Mouse (Mus musculus): ENCODE results near the gene Dtd2. TPM values are rescaled to one million over a fixed set of nuclear protein-coding genes. Genes with fewer than 3 reads are reported as not detected.

Dtd2 gene
- 14.9 and 16.4 TPM in 2 replicates for polyA plus RNA-seq (2015; fragmentation: Nextera tagmentation; extraction: Ambion mirVana)

GRCm38 (mm10) chr12:52005877-52006632 is at the start of gene Dtd2:
Gene Dtd2 (minus strand): TSS chr12:52006501.
- peak; percentile 94 for ATAC-seq (replicated peaks)
- H3K4me3 ChIP-seq, result peak within 1 kb of the TSS; percentile 71
- no peaks in the 10 kb centered on the region for H3K27me3 ChIP-seq
- peak within 1 kb of the TSS; percentile 68 for H3K27ac ChIP-seq (replicated peaks)
- 2% methylated on average over 46 of the region's 46 CpGs for WGBS
- H3K4me1 ChIP-seq, result peaks cover 13% of the 10 kb centered on the region; the same call in 1 of the 2 replicates
- peak within 1 kb of the TSS; percentile 72 for H3K9ac ChIP-seq (replicated peaks)
- H3K36me3 ChIP-seq, result no peaks in the 10 kb centered on the region
- H3K4me2 ChIP-seq (replicated peaks), result peak within 1 kb of the TSS; percentile 65
- no peaks in the 10 kb centered on the region for H3K9me3 ChIP-seq

GRCm38 (mm10) chr12:52049324-52049723 is 43.0 kb upstream of the Dtd2 start:
- H3K9ac ChIP-seq (replicated peaks), result no peak overlapping the region
- 68% methylated on average over 2 of the region's 2 CpGs for WGBS
- no peaks in the 10 kb centered on the region for H3K4me1 ChIP-seq
- no peaks in the 10 kb centered on the region for H3K36me3 ChIP-seq
- no peak overlapping the region for H3K4me2 ChIP-seq (replicated peaks)
- ATAC-seq (replicated peaks), result no peak
- no peaks in the 10 kb centered on the region for H3K27me3 ChIP-seq
- H3K4me3 ChIP-seq, result no peak overlapping the region
- no peak overlapping the region for H3K27ac ChIP-seq (replicated peaks)
- no peaks in the 10 kb centered on the region for H3K9me3 ChIP-seq

GRCm38 (mm10) chr12:52046371-52046770 is 40.1 kb upstream of the Dtd2 start:
- WGBS, result 91% methylated on average over 4 of the region's 4 CpGs
- no peaks in the 10 kb centered on the region for H3K36me3 ChIP-seq
- no peak overlapping the region for H3K4me2 ChIP-seq (replicated peaks)
- no peak overlapping the region for H3K9ac ChIP-seq (replicated peaks)
- no peaks in the 10 kb centered on the region for H3K27me3 ChIP-seq
- H3K27ac ChIP-seq (replicated peaks), result no peak overlapping the region
- no peak overlapping the region for H3K4me3 ChIP-seq
- no peaks in the 10 kb centered on the region for H3K4me1 ChIP-seq
- ATAC-seq (replicated peaks), result no peak
- no peaks in the 10 kb centered on the region for H3K9me3 ChIP-seq

GRCm38 (mm10) chr12:52042818-52043336 is 36.6 kb upstream of the Dtd2 start:
- no peak overlapping the region for H3K4me3 ChIP-seq
- WGBS, result 60% methylated on average over 10 of the region's 10 CpGs
- H3K36me3 ChIP-seq, result no peaks in the 10 kb centered on the region
- H3K27ac ChIP-seq (replicated peaks), result no peak overlapping the region
- H3K4me2 ChIP-seq (replicated peaks), result no peak overlapping the region
- no peaks in the 10 kb centered on the region for H3K27me3 ChIP-seq
- H3K9ac ChIP-seq (replicated peaks), result no peak overlapping the region
- ATAC-seq (replicated peaks), result no peak
- H3K9me3 ChIP-seq, result no peaks in the 10 kb centered on the region
- no peaks in the 10 kb centered on the region for H3K4me1 ChIP-seq

- Histone ChIP-seq H3K27me3 (no peaks in the 10 kb centered on the region), H3K36me3 (no peaks in the 10 kb centered on the region), H3K4me2 (replicated peaks) (no peak overlapping the region), H3K27ac (replicated peaks) (no peak overlapping the region), H3K4me1 (no peaks in the 10 kb centered on the region), H3K9me3 (no peaks in the 10 kb centered on the region), H3K4me3 (no peak overlapping the region), H3K9ac (replicated peaks) (no peak overlapping the region)
- ATAC-seq (replicated peaks), result no peak; the same call in 1 of the 2 replicates
- WGBS, result 55% methylated on average over 3 of the region's 3 CpGs
Observed at GRCm38 (mm10) chr12:52038352-52038751, 32.1 kb upstream of the Dtd2 start.

GRCm38 (mm10) chr12:52034956-52035355 is 28.7 kb upstream of the Dtd2 start:
- no peaks in the 10 kb centered on the region for H3K9me3 ChIP-seq
- H3K27ac ChIP-seq (replicated peaks), result no peak overlapping the region
- no peaks in the 10 kb centered on the region for H3K4me1 ChIP-seq
- H3K27me3 ChIP-seq, result no peaks in the 10 kb centered on the region
- H3K9ac ChIP-seq (replicated peaks), result no peak overlapping the region
- ATAC-seq (replicated peaks), result no peak
- no peak overlapping the region for H3K4me2 ChIP-seq (replicated peaks)
- no peak overlapping the region for H3K4me3 ChIP-seq
- no peaks in the 10 kb centered on the region for H3K36me3 ChIP-seq
- 83% methylated on average over 3 of the region's 3 CpGs for WGBS

GRCm38 (mm10) chr12:52032276-52032675 is 26.0 kb upstream of the Dtd2 start:
- H3K9ac ChIP-seq (replicated peaks), result no peak overlapping the region
- no peak overlapping the region for H3K4me2 ChIP-seq (replicated peaks)
- WGBS, result 92% methylated on average over 6 of the region's 6 CpGs
- no peak overlapping the region for H3K4me3 ChIP-seq
- no peak for ATAC-seq (replicated peaks)
- H3K27me3 ChIP-seq, result no peaks in the 10 kb centered on the region
- no peaks in the 10 kb centered on the region for H3K36me3 ChIP-seq
- H3K4me1 ChIP-seq, result no peaks in the 10 kb centered on the region
- no peak overlapping the region for H3K27ac ChIP-seq (replicated peaks)
- no peaks in the 10 kb centered on the region for H3K9me3 ChIP-seq

- Histone ChIP-seq H3K4me2 (replicated peaks) (no peak within 1 kb of the TSS), H3K36me3 (no peaks in the 10 kb centered on the region), H3K9me3 (no peaks in the 10 kb centered on the region), H3K27ac (replicated peaks) (no peak within 1 kb of the TSS), H3K9ac (replicated peaks) (no peak within 1 kb of the TSS), H3K27me3 (no peaks in the 10 kb centered on the region), H3K4me3 (no peak within 1 kb of the TSS), H3K4me1 (no peaks in the 10 kb centered on the region)
- no peak for ATAC-seq (replicated peaks)
- 93% methylated on average over 3 of the region's 3 CpGs for WGBS
Observed at GRCm38 (mm10) chr12:52027963-52028362, 21.7 kb upstream of the Dtd2 start, which contains the start of gene Gpr33. Gene Gpr33 (minus strand): TSS chr12:52028063.

- 84% methylated on average over 7 of the region's 7 CpGs for WGBS
- Histone ChIP-seq H3K4me1 (peaks cover 8% of the 10 kb centered on the region; the same call in 1 of the 2 replicates), H3K36me3 (no peaks in the 10 kb centered on the region), H3K4me3 (no peak overlapping the region), H3K4me2 (replicated peaks) (no peak overlapping the region), H3K27ac (replicated peaks) (no peak overlapping the region), H3K27me3 (no peaks in the 10 kb centered on the region), H3K9ac (replicated peaks) (no peak overlapping the region), H3K9me3 (no peaks in the 10 kb centered on the region)
- ATAC-seq (replicated peaks), result no peak
Observed at GRCm38 (mm10) chr12:52014494-52015029, 8.3 kb upstream of the Dtd2 start.

- H3K9ac ChIP-seq (replicated peaks), result no peak overlapping the region
- peaks cover 8% of the 10 kb centered on the region; the same call in 1 of the 2 replicates for H3K4me1 ChIP-seq
- WGBS, result 85% methylated on average over 11 of the region's 11 CpGs
- ATAC-seq (replicated peaks), result no peak
- H3K27me3 ChIP-seq, result no peaks in the 10 kb centered on the region
- H3K4me3 ChIP-seq, result no peak overlapping the region
- no peak overlapping the region for H3K4me2 ChIP-seq (replicated peaks)
- H3K27ac ChIP-seq (replicated peaks), result no peak overlapping the region
- H3K9me3 ChIP-seq, result no peaks in the 10 kb centered on the region
- H3K36me3 ChIP-seq, result no peaks in the 10 kb centered on the region
Observed at GRCm38 (mm10) chr12:52014044-52014443, 7.7 kb upstream of the Dtd2 start.

GRCm38 (mm10) chr12:52013274-52013673 is 7.0 kb upstream of the Dtd2 start:
- no peak for ATAC-seq (replicated peaks)
- Histone ChIP-seq H3K4me1 (peaks cover 8% of the 10 kb centered on the region; the same call in 1 of the 2 replicates), H3K9me3 (no peaks in the 10 kb centered on the region), H3K27me3 (no peaks in the 10 kb centered on the region), H3K4me2 (replicated peaks) (no peak overlapping the region), H3K27ac (replicated peaks) (no peak overlapping the region), H3K36me3 (no peaks in the 10 kb centered on the region), H3K9ac (replicated peaks) (no peak overlapping the region), H3K4me3 (no peak overlapping the region)
- 78% methylated on average over 9 of the region's 9 CpGs for WGBS

GRCm38 (mm10) chr12:52012159-52012558 is 5.9 kb upstream of the Dtd2 start:
- Histone ChIP-seq H3K4me2 (replicated peaks) (no peak overlapping the region), H3K9ac (replicated peaks) (no peak overlapping the region), H3K9me3 (no peaks in the 10 kb centered on the region), H3K4me3 (no peak overlapping the region), H3K27ac (replicated peaks) (no peak overlapping the region), H3K36me3 (no peaks in the 10 kb centered on the region), H3K27me3 (no peaks in the 10 kb centered on the region), H3K4me1 (peaks cover 8% of the 10 kb centered on the region; the same call in 1 of the 2 replicates)
- ATAC-seq (replicated peaks), result no peak
- 80% methylated on average over 8 of the region's 8 CpGs for WGBS
